Mouse (Mus musculus): ENCODE results near the gene Enpp4.

Enpp4 gene

DNA sequence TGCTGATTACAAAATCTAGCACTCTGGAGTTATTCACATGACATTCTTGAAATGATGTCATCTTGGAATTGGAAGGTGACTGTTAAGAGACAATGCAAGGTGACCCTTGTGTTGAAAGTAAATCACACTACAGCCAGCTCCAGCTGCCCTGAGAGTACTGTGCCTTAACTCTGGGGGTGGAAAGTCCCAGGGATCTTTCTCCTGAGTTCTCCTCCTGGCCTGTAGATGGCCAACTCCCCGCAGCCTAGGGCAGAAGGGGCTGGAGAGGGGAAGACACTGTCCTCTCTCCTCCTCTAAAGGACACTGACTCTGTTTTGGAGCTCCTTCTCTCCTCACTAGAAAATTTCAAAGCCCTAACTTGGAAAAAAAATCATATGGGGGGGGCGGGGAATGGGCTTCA, 14.1 kb downstream of the Enpp4 start:
- no peak for DNase-seq (ENCODE audit: low read depth, low spot score)

GRCm38 (mm10) chr17:44090916-44091315, 14.7 kb downstream of the Enpp4 start:
- no peak for DNase-seq (ENCODE audit: low read depth, low spot score)

DNA sequence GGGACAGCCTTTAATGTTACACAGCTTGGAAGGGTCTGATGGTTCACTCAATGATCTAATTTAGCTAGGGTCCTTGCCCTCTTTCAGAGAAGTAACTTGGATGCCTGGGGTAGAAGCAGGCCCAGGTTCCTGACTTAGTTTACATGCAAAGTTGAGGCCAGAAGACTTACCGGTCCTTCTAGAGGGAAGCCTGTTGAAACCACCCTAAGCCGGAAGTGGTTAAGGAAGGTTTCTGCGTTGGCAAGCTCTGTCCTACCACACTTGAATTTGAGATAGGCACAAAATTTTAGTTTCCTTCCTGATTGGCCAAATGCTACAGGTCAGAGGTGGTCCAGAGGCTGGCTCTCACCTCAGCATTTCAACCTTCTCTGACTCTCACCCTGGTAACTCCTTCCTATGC, 17.4 kb downstream of the Enpp4 start:
- DNase-seq (ENCODE audit: low read depth, low spot score): no peak

- DNase-seq (ENCODE audit: low read depth, low spot score): no peak
These were observed 22.5 kb downstream of the Enpp4 start for GRCm38 (mm10) chr17:44083156-44083555.

DNA sequence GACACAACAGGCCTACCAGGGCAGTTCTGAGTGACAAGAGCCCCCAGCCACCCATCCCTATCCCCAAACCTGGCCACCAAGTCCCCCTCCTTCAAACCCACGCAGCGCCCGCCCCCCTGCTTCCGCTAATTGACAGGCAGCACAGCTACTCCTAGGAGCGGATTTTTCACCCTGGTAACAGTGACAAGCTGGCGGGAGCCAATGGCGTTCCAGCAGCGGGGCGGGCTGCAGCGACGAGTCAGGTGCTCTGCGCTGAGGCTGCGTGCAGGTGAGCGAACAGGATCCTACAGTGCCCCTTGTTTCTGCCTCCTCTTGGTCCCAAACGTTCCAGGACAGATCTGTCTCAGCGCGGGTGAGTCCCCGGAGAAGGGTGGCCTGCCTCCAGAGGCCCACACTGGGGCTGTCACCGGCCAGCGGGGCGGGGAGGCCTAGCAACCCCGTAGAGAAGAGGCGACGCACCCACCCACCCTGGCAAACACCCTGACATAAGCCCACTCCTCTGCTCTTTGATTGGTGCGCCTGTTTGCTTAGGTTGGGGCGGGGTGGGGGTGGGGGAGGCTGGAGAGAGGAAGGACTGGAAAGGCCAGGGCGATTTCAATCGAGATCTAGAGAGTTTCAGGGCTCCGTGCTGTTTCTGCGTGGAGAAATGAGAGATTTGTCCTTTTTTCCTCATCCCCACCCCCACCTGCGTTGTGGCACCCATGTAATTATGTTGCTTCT, 26.8 kb downstream of the Enpp4 start, which contains the start of gene Enpp5:
TSS of gene Enpp5 (plus strand) at position 183 of the 720 bp plus-strand sequence.
- DNase-seq (ENCODE audit: low read depth, low spot score): peak; percentile 67

DNA sequence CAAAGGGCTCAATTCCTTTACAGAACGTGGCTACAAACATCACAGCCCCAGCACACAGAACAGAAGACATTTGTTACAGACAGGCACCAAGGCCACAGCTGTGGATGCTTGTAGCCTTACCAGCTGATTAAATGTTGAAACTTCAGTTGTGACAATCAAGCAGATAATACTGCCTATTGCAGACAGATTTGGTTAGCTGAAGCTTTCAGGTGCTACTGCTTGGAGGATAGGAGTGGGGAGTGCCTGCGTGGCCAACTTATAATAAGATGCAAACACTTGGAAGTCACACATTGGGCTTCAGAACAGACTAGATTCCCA, 27.8 kb downstream of the Enpp4 start:
- DNase-seq (ENCODE audit: low read depth, low spot score): no peak

GRCm38 (mm10) chr17:44077146-44077842, 28.3 kb downstream of the Enpp4 start:
- no peak for DNase-seq (ENCODE audit: low read depth, low spot score)

GRCm38 (mm10) chr17:44076051-44076680, 29.4 kb downstream of the Enpp4 start:
- peak; percentile 45 for DNase-seq (ENCODE audit: low read depth, low spot score)

DNA sequence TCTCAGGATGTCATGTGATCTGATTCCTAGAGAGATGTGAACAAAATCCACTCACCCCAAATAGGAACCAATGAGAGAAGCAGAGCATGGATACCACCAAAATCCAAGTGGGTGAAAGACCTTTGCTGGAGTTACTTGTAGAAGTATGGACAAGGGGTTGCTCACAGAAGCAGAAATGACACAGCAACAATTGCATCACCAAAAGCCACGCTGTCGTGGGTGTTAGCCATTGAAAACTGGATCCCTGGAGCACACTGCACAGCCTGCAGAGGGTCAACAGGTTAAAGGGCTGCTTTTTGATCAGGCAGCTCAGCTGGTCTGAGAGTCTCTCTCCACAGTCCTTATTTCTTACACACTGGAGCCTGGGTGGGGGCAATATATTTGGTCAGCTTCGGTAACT, 30.0 kb downstream of the Enpp4 start:
- no peak for DNase-seq (ENCODE audit: low read depth, low spot score)

DNA sequence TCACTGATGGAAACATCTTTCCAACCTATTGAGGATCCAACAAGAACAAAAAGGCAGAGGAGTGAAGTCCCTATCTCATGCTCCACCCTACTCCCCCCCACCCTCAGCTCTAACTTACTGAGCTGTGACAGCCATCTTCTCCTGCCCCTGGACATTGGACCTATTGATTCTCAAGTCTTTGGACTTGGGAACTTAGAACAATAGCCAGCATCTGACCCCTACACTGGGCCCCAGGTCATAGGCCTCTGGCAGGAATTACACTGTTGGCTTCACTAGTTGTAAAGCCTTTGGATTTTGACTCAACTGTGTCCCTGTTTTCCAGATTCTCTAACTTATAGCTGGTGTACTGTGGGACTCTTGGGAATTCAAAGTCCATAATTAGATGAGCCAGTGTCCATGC, 33.9 kb downstream of the Enpp4 start:
- DNase-seq (ENCODE audit: low read depth, low spot score): no peak

- no peak for DNase-seq (ENCODE audit: low read depth, low spot score)
These were observed 36.7 kb downstream of the Enpp4 start for GRCm38 (mm10) chr17:44068876-44069275.

GRCm38 (mm10) chr17:44061289-44061890, 44.2 kb downstream of the Enpp4 start:
- peak; percentile 17 for DNase-seq (ENCODE audit: low read depth, low spot score)

DNA sequence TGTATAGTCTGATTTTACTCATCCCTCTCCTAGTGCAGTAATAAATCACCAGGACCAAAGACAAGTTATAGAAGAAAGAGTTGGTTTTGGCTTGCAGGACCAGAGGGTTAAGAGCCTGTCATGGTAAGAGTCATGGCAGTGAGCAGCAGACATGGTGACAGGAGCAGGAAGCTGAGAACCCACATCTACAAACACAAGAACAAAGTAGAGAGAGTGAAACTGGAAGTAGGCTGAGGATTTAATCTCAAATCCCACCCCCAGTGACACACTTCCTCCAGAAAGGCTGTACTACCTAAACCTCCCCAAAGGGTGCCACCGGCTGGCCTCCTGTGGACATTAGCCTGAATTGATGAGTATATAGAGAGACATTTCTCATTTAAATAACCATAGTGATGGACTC, 44.8 kb downstream of the Enpp4 start:
- no peak for DNase-seq (ENCODE audit: low read depth, low spot score)

GRCm38 (mm10) chr17:44058145-44058544, 47.5 kb downstream of the Enpp4 start:
- DNase-seq (ENCODE audit: low read depth, low spot score): no peak

- no peak for DNase-seq (ENCODE audit: low read depth, low spot score)
These were observed 48.5 kb downstream of the Enpp4 start for GRCm38 (mm10) chr17:44057123-44057522.

GRCm38 (mm10) chr17:44053427-44053826, 52.2 kb downstream of the Enpp4 start:
- DNase-seq (ENCODE audit: low read depth, low spot score): peak; percentile 21

Data from skeletal muscle tissue, adult 2 months (tissue).